ENCODE assay signal across 25 mouse cellular contexts in genomic region chr5:4580185-4580839, GRCm38 (mm10).
DNase-seq lines count a peak whose midpoint lies in the region; ATAC-seq and TF ChIP-seq lines count a peak whose summit lies in the region.
"Had no signal": no experiment of that assay in that cellular context is flagged by ENCODE, and none has a peak within 500 bp of the region (broad histone marks: within the 10 kb centered on the region; RNA-seq: fewer than 3 reads in every experiment).

No protein-coding gene starts in this region.

- TF ChIP-seq CTCF in forebrain, postnatal 0 days (IDR thresholded peaks at IDR 0.05; ENCODE audit: low read depth): no peak
- no peak for TF ChIP-seq CTCF in brain, embryonic 14.5 days (IDR thresholded peaks at IDR 0.05; ENCODE audit: borderline replicate concordance, extremely low read depth, insufficient read depth, insufficient read length)
- no peak for TF ChIP-seq CTCF in midbrain, postnatal 0 days (IDR thresholded peaks at IDR 0.05)

- H3K9ac ChIP-seq in forebrain, postnatal 0 days: no peak overlapping the region
- H3K9ac ChIP-seq in forebrain, embryonic 12.5 days: no peak overlapping the region
- H3K9ac ChIP-seq in midbrain, embryonic 13.5 days (replicated peaks): no peak overlapping the region
- H3K9ac ChIP-seq in midbrain, postnatal 0 days (replicated peaks; ENCODE audit: low read length, poor library complexity, severe bottlenecking): no peak overlapping the region
- H3K9ac ChIP-seq: embryonic facial prominence, embryonic 13.5 days; heart, embryonic 12.5 days; heart, embryonic 15.5 days; hindbrain, embryonic 13.5 days had no signal

- no peak overlapping the region for H3K27ac ChIP-seq in forebrain, postnatal 0 days (ENCODE audit: low read depth, low read length)
- no peak overlapping the region for H3K27ac ChIP-seq in forebrain, embryonic 12.5 days
- H3K27ac ChIP-seq in midbrain, embryonic 13.5 days: no peak overlapping the region
- no peak overlapping the region for H3K27ac ChIP-seq in midbrain, embryonic 10.5 days (replicated peaks)
- H3K27ac ChIP-seq in midbrain, postnatal 0 days (ENCODE audit: low read depth, low read length): no peak overlapping the region
- H3K27ac ChIP-seq: embryonic facial prominence, embryonic 10.5 days; embryonic facial prominence, embryonic 13.5 days; heart, embryonic 15.5 days; hindbrain, embryonic 13.5 days had no signal

- 62% methylated on average over 8 of the region's 8 CpGs for WGBS in forebrain, postnatal 0 days
- WGBS in forebrain, embryonic 12.5 days: 76% methylated on average over 8 of the region's 8 CpGs
- WGBS in midbrain, embryonic 13.5 days: 68% methylated on average over 8 of the region's 8 CpGs
- 84% methylated on average over 8 of the region's 8 CpGs for WGBS in midbrain, embryonic 10.5 days
- WGBS in midbrain, postnatal 0 days: 45% methylated on average over 8 of the region's 8 CpGs

- H3K4me1 ChIP-seq in forebrain, postnatal 0 days (ENCODE audit: insufficient read depth): no peaks in the 10 kb centered on the region
- H3K4me1 ChIP-seq in forebrain, embryonic 12.5 days: peaks cover 4% of the 10 kb centered on the region; the same call in 1 of the 2 replicates
- H3K4me1 ChIP-seq in midbrain, embryonic 13.5 days (replicated peaks): peaks cover 4% of the 10 kb centered on the region; the same call in 1 of the 2 replicates
- no peaks in the 10 kb centered on the region for H3K4me1 ChIP-seq in midbrain, embryonic 10.5 days
- peaks cover 4% of the 10 kb centered on the region; the same call in 1 of the 2 replicates for H3K4me1 ChIP-seq in midbrain, postnatal 0 days (ENCODE audit: insufficient read depth, low read length)
- H3K4me1 ChIP-seq: embryonic facial prominence, embryonic 10.5 days; embryonic facial prominence, embryonic 13.5 days; heart, embryonic 12.5 days; heart, embryonic 15.5 days; hindbrain, embryonic 13.5 days had no signal

- no peak for TF ChIP-seq POLR2A in brain, embryonic 14.5 days (IDR thresholded peaks at IDR 0.05; ENCODE audit: borderline replicate concordance, extremely low read depth, insufficient read depth, insufficient read length, poor library complexity, severe bottlenecking)

- no peak overlapping the region for H3K4me2 ChIP-seq in forebrain, postnatal 0 days (ENCODE audit: low read depth)
- H3K4me2 ChIP-seq in forebrain, embryonic 12.5 days: no peak overlapping the region
- no peak overlapping the region for H3K4me2 ChIP-seq in midbrain, embryonic 13.5 days (replicated peaks)
- H3K4me2 ChIP-seq in midbrain, postnatal 0 days (ENCODE audit: low read depth, low read length, poor library complexity, severe bottlenecking): no peak overlapping the region
- H3K4me2 ChIP-seq: embryonic facial prominence, embryonic 13.5 days; heart, embryonic 12.5 days; heart, embryonic 15.5 days; hindbrain, embryonic 13.5 days had no signal

- no peaks in the 10 kb centered on the region for H3K27me3 ChIP-seq in forebrain, postnatal 0 days (ENCODE audit: insufficient read depth, low read length)
- no peaks in the 10 kb centered on the region for H3K27me3 ChIP-seq in forebrain, embryonic 12.5 days
- no peaks in the 10 kb centered on the region for H3K27me3 ChIP-seq in midbrain, embryonic 13.5 days
- no peaks in the 10 kb centered on the region for H3K27me3 ChIP-seq in midbrain, embryonic 10.5 days (ENCODE audit: low read depth, poor library complexity, severe bottlenecking)
- no peaks in the 10 kb centered on the region for H3K27me3 ChIP-seq in midbrain, postnatal 0 days (ENCODE audit: insufficient read depth, low read length)
- H3K27me3 ChIP-seq: embryonic facial prominence, embryonic 13.5 days; heart, embryonic 12.5 days; heart, embryonic 15.5 days; hindbrain, embryonic 13.5 days had no signal

- DNase-seq in forebrain, postnatal 0 days: no peak
- DNase-seq in midbrain, embryonic 10.5 days (ENCODE audit: low spot score): no peak
- DNase-seq in brain, embryonic 14.5 days (ENCODE audit: low read depth): peak; percentile 21
- peak; percentile 27 for DNase-seq in midbrain, postnatal 0 days (ENCODE audit: low spot score)
- DNase-seq: adrenal gland, adult 2 months; adrenal gland, postnatal 14 days; cerebellum, adult 11-12 months; cerebellum, adult 8-10 months; cerebellum, postnatal 10 days; cerebellum, postnatal 36 days; embryo, embryonic 11 days; gastrocnemius, postnatal 25 days; heart, adult 18-20 months; heart, postnatal 10 days; heart, postnatal 4 days had no signal

- H3K36me3 ChIP-seq in forebrain, postnatal 0 days (ENCODE audit: insufficient read depth): no peaks in the 10 kb centered on the region
- H3K36me3 ChIP-seq in forebrain, embryonic 12.5 days (replicated peaks): no peaks in the 10 kb centered on the region
- H3K36me3 ChIP-seq in midbrain, embryonic 13.5 days: no peaks in the 10 kb centered on the region
- H3K36me3 ChIP-seq in midbrain, embryonic 10.5 days: no peaks in the 10 kb centered on the region
- no peaks in the 10 kb centered on the region for H3K36me3 ChIP-seq in midbrain, postnatal 0 days (ENCODE audit: insufficient read depth, low read length)
- H3K36me3 ChIP-seq: embryonic facial prominence, embryonic 10.5 days; embryonic facial prominence, embryonic 13.5 days; heart, embryonic 12.5 days; heart, embryonic 15.5 days; hindbrain, embryonic 13.5 days had no signal

- no peak overlapping the region for H3K4me3 ChIP-seq in forebrain, postnatal 0 days (ENCODE audit: low read depth, low read length)
- H3K4me3 ChIP-seq in forebrain, embryonic 12.5 days (replicated peaks): no peak overlapping the region
- H3K4me3 ChIP-seq in midbrain, embryonic 13.5 days (replicated peaks): no peak overlapping the region
- no peak overlapping the region for H3K4me3 ChIP-seq in midbrain, embryonic 10.5 days
- no peak overlapping the region for H3K4me3 ChIP-seq in midbrain, postnatal 0 days (ENCODE audit: low read depth, low read length)
- H3K4me3 ChIP-seq: embryonic facial prominence, embryonic 10.5 days; embryonic facial prominence, embryonic 13.5 days; erythroblast, embryonic 14.5 days; heart, embryonic 12.5 days; heart, embryonic 15.5 days; hindbrain, embryonic 13.5 days had no signal

- no peaks in the 10 kb centered on the region for H3K9me3 ChIP-seq in forebrain, postnatal 0 days (ENCODE audit: low read length)
- no peaks in the 10 kb centered on the region for H3K9me3 ChIP-seq in forebrain, embryonic 12.5 days
- H3K9me3 ChIP-seq in midbrain, embryonic 13.5 days: no peaks in the 10 kb centered on the region
- H3K9me3 ChIP-seq in midbrain, embryonic 10.5 days (replicated peaks): no peaks in the 10 kb centered on the region
- no peaks in the 10 kb centered on the region for H3K9me3 ChIP-seq in midbrain, postnatal 0 days (ENCODE audit: low read length)
- H3K9me3 ChIP-seq: embryonic facial prominence, embryonic 10.5 days; embryonic facial prominence, embryonic 13.5 days; heart, embryonic 12.5 days; heart, embryonic 15.5 days; hindbrain, embryonic 13.5 days had no signal

- ATAC-seq in forebrain, postnatal 0 days: peak; percentile 27; the same call in 1 of the 2 replicates
- ATAC-seq in forebrain, embryonic 12.5 days (ENCODE audit: low FRiP score): no peak
- 0 out of 2 replicates have a peak, but pooled peaks have one; percentile 37 for ATAC-seq in midbrain, embryonic 13.5 days
- ATAC-seq in midbrain, postnatal 0 days (ENCODE audit: low FRiP score): peak; percentile 41; the same call in 1 of the 2 replicates
- ATAC-seq: CD4-positive, CD25-positive, alpha-beta regulatory T cell, adult 4 months; intestine, postnatal 0 days had no signal

Comparison
In these comparisons a context has a peak if more than half of its experiments do, and no peak if none do; other contexts are left out.
1. DNase-seq: peak in brain, embryonic 14.5 days (single experiment) and midbrain, postnatal 0 days (single experiment); none in forebrain, postnatal 0 days (single experiment) and midbrain, embryonic 10.5 days (single experiment).